Mouse (Mus musculus): ENCODE results near the gene L1td1.

GRCm38 (mm10) chr4:98697932-98698331, 28.6 kb upstream of the L1td1 start:
- TF ChIP-seq CTCF (IDR thresholded peaks at IDR 0.05; ENCODE audit: low read depth) (no peak), EP300 (optimal IDR thresholded peaks at IDR 0.05) (no peak)

Measured in stomach, postnatal 0 days (tissue).